10 mouse cellular contexts compared by ENCODE assay signal in genomic region chr7:66442501-66443369, GRCm38 (mm10). TPM values are rescaled to one million over a fixed set of nuclear protein-coding genes. Genes with fewer than 3 reads are reported as not detected.
DNase-seq lines count a peak whose midpoint lies in the region; ATAC-seq and TF ChIP-seq lines count a peak whose summit lies in the region.
"Had no signal": no experiment of that assay in that cellular context is flagged by ENCODE, and none has a peak within 500 bp of the region (broad histone marks: within the 10 kb centered on the region; RNA-seq: fewer than 3 reads in every experiment).

No protein-coding gene starts in this region.

- H3K36me3 ChIP-seq in kidney, embryonic 16.5 days (ENCODE audit: insufficient read depth, low read length): no peaks in the 10 kb centered on the region
- no peaks in the 10 kb centered on the region for H3K36me3 ChIP-seq in lung, postnatal 0 days (ENCODE audit: insufficient read depth, low read length)

- TF ChIP-seq EP300 in lung, postnatal 0 days (IDR thresholded peaks at IDR 0.05): no peak

- WGBS in kidney, embryonic 16.5 days: 43% methylated on average over 15 of the region's 15 CpGs
- 47% methylated on average over 15 of the region's 15 CpGs for WGBS in lung, postnatal 0 days

- peak; percentile 30 to 62 for DNase-seq in cerebellum, postnatal 10 days
- DNase-seq in cerebellum, adult 11-12 months: no peak
- DNase-seq in kidney, adult 11 months: no peak
- DNase-seq in fibroblast of lung, adult 2 months (ENCODE audit: low read depth): peak; percentile 17
- peak; percentile 44 for DNase-seq in lung, postnatal 0 days (ENCODE audit: low spot score)
- no peak for DNase-seq in frontal cortex, postnatal 14 days (ENCODE audit: low spot score in 2 of 2)
- no peak for DNase-seq in adrenal gland, adult 18-20 months (ENCODE audit: low spot score in 2 of 2)
- DNase-seq: spleen, adult 18-20 months had no signal

- no peaks in the 10 kb centered on the region for H3K27me3 ChIP-seq in kidney, embryonic 16.5 days (ENCODE audit: insufficient read depth, low read length)
- H3K27me3 ChIP-seq in lung, postnatal 0 days (replicated peaks; ENCODE audit: insufficient read depth, low read length): no peaks in the 10 kb centered on the region
- H3K27me3 ChIP-seq: Patski had no signal

- peaks cover 32% of the 10 kb centered on the region for H3K4me1 ChIP-seq in kidney, embryonic 16.5 days (ENCODE audit: insufficient read depth, low read length)
- no peaks in the 10 kb centered on the region for H3K4me1 ChIP-seq in lung, postnatal 0 days (ENCODE audit: insufficient read depth, low read depth, low read length)

- H3K4me3 ChIP-seq in kidney, embryonic 16.5 days (ENCODE audit: low read length): no peak overlapping the region
- no peak overlapping the region for H3K4me3 ChIP-seq in lung, postnatal 0 days (ENCODE audit: low read depth, low read length)

- peak overlapping the region; percentile 57 for H3K27ac ChIP-seq in kidney, embryonic 16.5 days (ENCODE audit: low read length)
- no peak overlapping the region for H3K27ac ChIP-seq in lung, postnatal 0 days (ENCODE audit: low read length)

- no peaks in the 10 kb centered on the region for H3K9me3 ChIP-seq in kidney, embryonic 16.5 days (ENCODE audit: low read length)
- no peaks in the 10 kb centered on the region for H3K9me3 ChIP-seq in lung, postnatal 0 days (ENCODE audit: low read length)

- H3K4me2 ChIP-seq in kidney, embryonic 16.5 days (replicated peaks; ENCODE audit: low read depth, low read length): no peak overlapping the region
- no peak overlapping the region for H3K4me2 ChIP-seq in lung, postnatal 0 days (replicated peaks; ENCODE audit: low read depth, low read length)

- no peak overlapping the region for H3K9ac ChIP-seq in kidney, embryonic 16.5 days (replicated peaks; ENCODE audit: low read length)
- H3K9ac ChIP-seq in lung, postnatal 0 days (replicated peaks; ENCODE audit: low read depth): no peak overlapping the region

- no peak for ATAC-seq in kidney, embryonic 16.5 days (ENCODE audit: low FRiP score, low TSS enrichment)
- ATAC-seq in lung, postnatal 0 days: peak; percentile 64
- ATAC-seq: Patski had no signal

- TF ChIP-seq CTCF in lung, postnatal 0 days (IDR thresholded peaks at IDR 0.05): no peak

RNA-seq across cellular contexts. Expression of gene Aldh1a3, which starts 15.4 kb away (rescaled TPM):
- 43.4 and 48.6 TPM in 2 replicates for polyA plus RNA-seq in kidney, embryonic 16.5 days (2015; fragmentation: Nextera tagmentation; extraction: Ambion mirVana)
- polyA plus RNA-seq in lung, postnatal 0 days (2015; fragmentation: Nextera tagmentation; extraction: Ambion mirVana): 0.84 and 1.7 TPM in 2 replicates
- 10 to 100 TPM; 12.2 to 16.7 TPM for total RNA-seq in adrenal gland, adult 18-20 months (2021)

RNA-seq across cellular contexts. Expression of gene Lrrk1, which starts 54.6 kb away (rescaled TPM):
- 16.7 and 18.1 TPM in 2 replicates for polyA plus RNA-seq in kidney, embryonic 16.5 days (2015; fragmentation: Nextera tagmentation; extraction: Ambion mirVana)
- 20.5 and 27.9 TPM in 2 replicates for polyA plus RNA-seq in lung, postnatal 0 days (2015; fragmentation: Nextera tagmentation; extraction: Ambion mirVana)
- total RNA-seq in adrenal gland, adult 18-20 months (2021): 10 to 100 TPM; 12.2 to 12.6 TPM

Comparison
In these comparisons a context has a peak if more than half of its experiments do, and no peak if none do; other contexts are left out.
1. DNase-seq: peak in cerebellum, postnatal 10 days (2 of 2), fibroblast of lung, adult 2 months (single experiment) and lung, postnatal 0 days (single experiment); none in cerebellum, adult 11-12 months (single experiment), kidney, adult 11 months (single experiment), frontal cortex, postnatal 14 days (0 of 2) and adrenal gland, adult 18-20 months (0 of 2).
2. RNA of gene Aldh1a3, which starts 15.4 kb away (polyA plus RNA-seq): 43.4 to 48.6 TPM in kidney, embryonic 16.5 days; 0.84 to 1.7 TPM in lung, postnatal 0 days; every median in the first group is over 10 times any median in the second.